Mouse (Mus musculus) thymus, adult 2 months (tissue): ENCODE measurements at regions not wholly inside any gene's neighbourhood (a gene's known extent, or its start where the extent isn't known, plus 50 kb on each side); places are given as distances from the start of the nearest gene placed in this dataset.

Experiments used
- DNase-seq: peaks from one replicate; pipeline ENCODE4 v3.0.0; 2021
- H3K27ac ChIP-seq: fragments of 200-500 bp; 2 replicates; pipeline ENCODE4 v1.5.1; 2012; ENCODE audit warnings: low read length, control low read depth; ENCODE audit not compliant: control insufficient read depth, insufficient read depth
- H3K27me3 ChIP-seq: fragments of 200-500 bp; 2 replicates; pipeline ENCODE4 v1.6.1; 2012; ENCODE audit warnings: mild to moderate bottlenecking, low read length, moderate library complexity, mixed read lengths; ENCODE audit not compliant: control insufficient read depth, insufficient read depth
- H3K36me3 ChIP-seq: fragments of 200-500 bp; 2 replicates; pipeline ENCODE4 v1.6.1; 2012; ENCODE audit warnings: mild to moderate bottlenecking, low read length, moderate library complexity; ENCODE audit not compliant: control insufficient read depth, insufficient read depth
- H3K4me1 ChIP-seq: fragments of 200-500 bp; replicated peaks from 2 replicates; pipeline ENCODE4 v1.6.1; 2012; ENCODE audit warnings: low read length; ENCODE audit not compliant: control insufficient read depth, insufficient read depth
- H3K4me3 ChIP-seq: fragments of 200-500 bp; 2 replicates; pipeline ENCODE4 v1.5.1; 2012; ENCODE audit warnings: mild to moderate bottlenecking, low read length, control low read depth, moderate library complexity; ENCODE audit not compliant: control insufficient read depth, insufficient read depth
- CTCF ChIP-seq: fragments of 200-500 bp; IDR thresholded peaks from 2 replicates; pipeline ENCODE4 v1.5.1; 2012; ENCODE audit warnings: mild to moderate bottlenecking, control low read depth, low read length, moderate library complexity, borderline replicate concordance; ENCODE audit not compliant: control insufficient read depth, poor library complexity, insufficient read depth; ENCODE audit errors: extremely low read depth
- POLR2A ChIP-seq: fragments of 200-500 bp; IDR thresholded peaks from 2 replicates; pipeline ENCODE4 v1.6.1; 2012; ENCODE audit warnings: mild to moderate bottlenecking, low read length, control low read depth, moderate library complexity; ENCODE audit not compliant: control insufficient read depth, poor library complexity, insufficient read depth; ENCODE audit errors: extremely low read depth
- WGBS: fragments of 180-500 bp; shearing (Covaris S2); methylation state at CpG from one replicate; pipeline ENCODE4 v1.1.7; 2018; 5-methylcytosine and 5-hydroxymethylcytosine counted together

- H3K4me1 ChIP-seq: no peaks in the 10 kb centered on the region
- no peaks in the 10 kb centered on the region for H3K36me3 ChIP-seq
- DNase-seq: no peak
- H3K4me3 ChIP-seq: no peak overlapping the region
- no peak overlapping the region for H3K27ac ChIP-seq
- no peak for TF ChIP-seq CTCF
- no peaks in the 10 kb centered on the region for H3K27me3 ChIP-seq
- 95% methylated on average over 7 of the region's 7 CpGs for whole genome bisulfite sequencing
These were observed 310.3 kb upstream of the Mki67 start for GRCm38 (mm10) chr7:136026451-136026850.

- Histone ChIP-seq H3K36me3 (no peaks in the 10 kb centered on the region), H3K27ac (no peak overlapping the region), H3K4me1 (no peaks in the 10 kb centered on the region), H3K27me3 (no peaks in the 10 kb centered on the region), H3K4me3 (no peak overlapping the region)
- TF ChIP-seq CTCF (no peak), POLR2A (no peak)
- 85% methylated on average over 6 of the region's 6 CpGs for WGBS
- no peak for DNase-seq
These were observed 315.9 kb upstream of the Mki67 start for GRCm38 (mm10) chr7:136032026-136032425.

- DNase-seq: no peak
- Histone ChIP-seq H3K36me3 (no peaks in the 10 kb centered on the region), H3K27me3 (no peaks in the 10 kb centered on the region), H3K27ac (no peak overlapping the region), H3K4me1 (no peaks in the 10 kb centered on the region), H3K4me3 (no peak overlapping the region)
- TF ChIP-seq POLR2A: no peak
- no peak for TF ChIP-seq CTCF
- WGBS: 98% methylated on average over 5 of the region's 5 CpGs
These were observed 317.4 kb upstream of the Mki67 start for GRCm38 (mm10) chr7:136033536-136033935.

GRCm38 (mm10) chr7:136035735-136036134, 319.6 kb upstream of the Mki67 start:
- no peak for DNase-seq
- 86% methylated on average over 7 of the region's 7 CpGs for WGBS
- Histone ChIP-seq H3K4me1 (no peaks in the 10 kb centered on the region), H3K4me3 (no peak overlapping the region), H3K36me3 (no peaks in the 10 kb centered on the region), H3K27ac (no peak overlapping the region), H3K27me3 (no peaks in the 10 kb centered on the region)
- no peak for TF ChIP-seq POLR2A
- no peak for TF ChIP-seq CTCF

GRCm38 (mm10) chr7:136038072-136038471, 321.9 kb upstream of the Mki67 start:
- Histone ChIP-seq H3K4me1 (no peaks in the 10 kb centered on the region), H3K27me3 (no peaks in the 10 kb centered on the region), H3K36me3 (no peaks in the 10 kb centered on the region), H3K4me3 (no peak overlapping the region), H3K27ac (no peak overlapping the region)
- 85% methylated on average over 5 of the region's 5 CpGs for WGBS
- TF ChIP-seq POLR2A (no peak), CTCF (no peak)
- DNase-seq: no peak

DNA sequence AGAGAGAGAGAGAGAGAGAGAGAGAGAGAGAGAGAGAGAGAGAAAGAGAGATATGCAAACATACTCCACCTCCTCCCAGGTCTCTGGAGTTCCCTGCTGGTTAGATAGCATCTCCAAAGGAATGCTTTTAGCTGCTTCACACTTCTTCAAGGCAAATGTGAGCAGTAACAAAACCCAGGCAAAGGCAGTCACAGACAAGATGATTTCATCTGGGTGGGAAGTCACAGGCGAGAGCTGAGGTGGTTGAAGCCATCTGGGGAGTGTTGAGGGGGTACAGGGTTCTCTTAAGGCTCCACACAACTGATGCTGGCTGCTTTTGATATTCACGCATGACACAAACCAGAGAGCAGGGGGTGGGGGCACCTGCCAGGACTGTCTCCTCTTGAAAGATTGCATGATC, 322.7 kb upstream of the Mki67 start:
- DNase-seq: no peak
- H3K4me1 ChIP-seq: no peaks in the 10 kb centered on the region
- no peak overlapping the region for H3K27ac ChIP-seq
- no peaks in the 10 kb centered on the region for H3K36me3 ChIP-seq
- H3K4me3 ChIP-seq: no peak overlapping the region
- no peaks in the 10 kb centered on the region for H3K27me3 ChIP-seq
- 30% methylated on average over 2 of the region's 2 CpGs for WGBS
- TF ChIP-seq POLR2A: no peak
- no peak for TF ChIP-seq CTCF

- Histone ChIP-seq H3K36me3 (no peaks in the 10 kb centered on the region), H3K27ac (no peak overlapping the region), H3K4me3 (no peak overlapping the region), H3K4me1 (no peaks in the 10 kb centered on the region), H3K27me3 (no peaks in the 10 kb centered on the region)
- DNase-seq: no peak
- TF ChIP-seq POLR2A (no peak), CTCF (no peak)
- 64% methylated on average over 4 of the region's 4 CpGs for WGBS
These were observed 325.8 kb upstream of the Mki67 start for GRCm38 (mm10) chr7:136041921-136042320.
